Mouse (Mus musculus) brain, embryonic 18.5 days (tissue): ENCODE data around the gene Tfpt.

Experiments used
- DNase-seq: peaks from one replicate; pipeline ENCODE4 v3.0.0-alpha.2; 2012; ENCODE audit warnings: low read depth, low spot score

Gene Tfpt

GRCm38 (mm10) chr7:3629543-3630477 is at the start of gene Tfpt, which contains the start of gene Prpf31:
Tfpt (minus strand) TSS chr7:3629929.
Prpf31 (plus strand) TSS chr7:3629985.
- DNase-seq: peak; percentile 94

- no peak for DNase-seq
Measured at GRCm38 (mm10) chr7:3677342-3677741, 47.6 kb upstream of the Tfpt start, which contains the start of gene Tmc4. Tmc4 (minus strand) TSS chr7:3677553.

- DNase-seq: no peak
Measured at GRCm38 (mm10) chr7:3676371-3676770, 46.6 kb upstream of the Tfpt start.

GRCm38 (mm10) chr7:3675228-3675548 is 45.5 kb upstream of the Tfpt start:
- no peak for DNase-seq

- no peak for DNase-seq
Measured at GRCm38 (mm10) chr7:3674507-3675227, 44.9 kb upstream of the Tfpt start.

- no peak for DNase-seq
Measured at GRCm38 (mm10) chr7:3666921-3667391, 37.2 kb upstream of the Tfpt start.

- peak; percentile 98 for DNase-seq
Measured at GRCm38 (mm10) chr7:3665215-3666114, 35.7 kb upstream of the Tfpt start, which contains the start of gene Leng1. Leng1 (minus strand) TSS chr7:3665840.

- no peak for DNase-seq
Measured at GRCm38 (mm10) chr7:3664524-3665214, 34.9 kb upstream of the Tfpt start.

- DNase-seq: no peak
Measured at GRCm38 (mm10) chr7:3658578-3658977, 28.8 kb upstream of the Tfpt start.

- DNase-seq: no peak
Measured at GRCm38 (mm10) chr7:3656966-3657365, 27.2 kb upstream of the Tfpt start.

GRCm38 (mm10) chr7:3646641-3647040 is 16.9 kb upstream of the Tfpt start:
- no peak for DNase-seq

- DNase-seq: no peak
Measured at GRCm38 (mm10) chr7:3646188-3646587, 16.5 kb upstream of the Tfpt start.

- DNase-seq: no peak
Measured at GRCm38 (mm10) chr7:3645488-3646025, 15.8 kb upstream of the Tfpt start.

GRCm38 (mm10) chr7:3644672-3645487 is 15.2 kb upstream of the Tfpt start, which contains the start of gene Cnot3:
Cnot3 (plus strand) TSS chr7:3645268.
- peak; percentile 100 for DNase-seq

- DNase-seq: no peak
Measured at GRCm38 (mm10) chr7:3644348-3644671, 14.6 kb upstream of the Tfpt start.

- DNase-seq: no peak
Measured at GRCm38 (mm10) chr7:3643843-3644242, 14.1 kb upstream of the Tfpt start.

GRCm38 (mm10) chr7:3643412-3643811 is 13.7 kb upstream of the Tfpt start:
- no peak for DNase-seq

- DNase-seq: no peak
Measured at GRCm38 (mm10) chr7:3630478-3630815, 718 bp upstream of the Tfpt start.

GRCm38 (mm10) chr7:3629030-3629429 is 699 bp downstream of the Tfpt start:
- DNase-seq: no peak
